Mouse (Mus musculus): ENCODE results near the gene Nat8l. TPM values are rescaled to one million over a fixed set of nuclear protein-coding genes. Genes with fewer than 3 reads are reported as not detected.
"Not testable (repeated sequence)": the region's sequence is repeated elsewhere in the genome, so short reads cannot be mapped to it uniquely, and the experiment has no call there.

Nat8l gene
- 2.8 and 3.6 TPM in 2 replicates for polyA plus RNA-seq (2012; rRNA removed)

DNA sequence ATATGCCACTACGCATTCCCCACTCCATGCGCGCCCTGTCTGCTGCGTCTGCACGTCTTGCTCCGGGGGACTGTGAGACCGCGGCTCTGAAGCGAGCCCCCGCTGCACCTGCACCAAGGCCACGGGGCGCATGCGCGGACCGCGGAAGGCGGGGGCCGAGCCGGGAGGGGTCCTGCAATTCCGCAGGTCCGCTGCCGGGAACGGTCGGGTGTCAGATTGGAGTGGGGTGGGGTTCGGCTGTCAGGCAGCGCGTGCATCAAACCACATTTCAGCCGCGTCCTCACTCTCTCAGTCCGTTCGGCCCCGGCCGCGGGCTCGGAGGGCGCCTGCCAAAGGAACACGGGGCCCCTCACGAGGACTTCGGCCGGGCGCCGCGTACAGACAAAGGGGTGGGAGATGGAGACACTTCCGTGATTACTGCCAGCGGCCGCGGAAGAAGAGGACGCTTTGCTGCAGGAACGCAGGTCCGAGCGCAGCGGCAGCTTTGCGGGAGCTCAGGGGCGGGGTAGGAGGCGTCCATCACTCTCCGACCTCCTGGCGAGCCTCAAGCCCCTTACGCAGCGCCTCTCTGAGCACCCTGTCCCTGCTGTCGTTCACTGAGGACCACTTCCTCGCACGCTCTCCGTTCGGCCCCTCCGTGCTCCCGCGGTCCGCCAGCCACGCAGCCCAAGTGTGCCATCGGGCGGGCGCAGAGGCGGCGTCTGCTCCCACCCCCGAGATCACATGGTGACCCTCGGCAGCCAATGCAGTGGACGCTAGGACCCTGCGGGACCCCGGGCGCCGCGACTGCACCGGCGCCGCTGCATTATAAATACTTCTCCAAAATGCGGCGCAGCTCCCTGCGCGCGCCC, at the start of gene Nat8l:
Nat8l (plus strand) TSS at position 142 of the 851 bp plus-strand sequence.
- no peak for TF ChIP-seq CTCF (IDR thresholded peaks at IDR 0.05; ENCODE audit: extremely low read depth, insufficient read depth, insufficient read length, insufficient replicate concordance)
- TF ChIP-seq POLR2A (IDR thresholded peaks at IDR 0.05; ENCODE audit: low read depth, low read length), result no peak
- H3K27me3 ChIP-seq (ENCODE audit: control insufficient read depth, insufficient read depth, low read length), result peaks cover 19% of the 10 kb centered on the region
- H3K36me3 ChIP-seq (ENCODE audit: control insufficient read depth, insufficient read depth, low read length), result no peaks in the 10 kb centered on the region
- DNase-seq (ENCODE audit: low read depth in 1 of 2, low spot score in 2 of 2), result peak in 1 of 2 experiments; percentile 17
- peaks cover 12% of the 10 kb centered on the region; the same call in 1 of the 2 replicates for H3K4me1 ChIP-seq (ENCODE audit: control insufficient read depth, insufficient read depth, insufficient read length)
- WGBS, result 1% methylated on average over 89 of the region's 90 CpGs
- peak within 1 kb of the TSS; percentile 62 for H3K4me3 ChIP-seq (ENCODE audit: extremely low read depth, insufficient read depth, insufficient read length)
- no peak within 1 kb of the TSS for H3K27ac ChIP-seq (ENCODE audit: insufficient read depth, low read length)

DNA sequence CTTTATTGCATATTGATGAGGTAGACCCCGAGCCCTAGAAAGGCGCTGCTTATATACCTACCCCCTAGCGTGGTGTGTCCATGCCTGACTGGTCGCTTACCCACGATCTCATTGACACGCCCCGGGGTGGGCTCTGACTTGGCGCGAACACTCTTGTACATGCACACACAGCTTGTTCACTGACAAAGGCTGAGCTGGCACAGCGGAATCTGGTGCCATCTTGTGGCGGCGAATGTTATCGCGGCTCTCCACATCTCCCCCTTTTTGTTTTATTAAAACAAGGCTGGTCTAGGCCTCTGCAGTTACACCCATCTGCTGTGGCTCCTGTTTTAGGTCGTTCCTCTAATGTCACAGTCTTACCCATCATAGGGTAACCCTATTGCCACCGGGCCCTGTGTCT, 48.7 kb upstream of the Nat8l start:
- 84% methylated on average over 16 of the region's 16 CpGs for WGBS
- not testable (repeated sequence) for H3K27ac ChIP-seq (ENCODE audit: insufficient read depth, low read length); H3K4me3 ChIP-seq (ENCODE audit: extremely low read depth, insufficient read depth, insufficient read length); H3K4me1 ChIP-seq (ENCODE audit: control insufficient read depth, insufficient read depth, insufficient read length); H3K36me3 ChIP-seq (ENCODE audit: control insufficient read depth, insufficient read depth, low read length); DNase-seq (ENCODE audit: low read depth in 1 of 2, low spot score in 2 of 2); H3K27me3 ChIP-seq (ENCODE audit: control insufficient read depth, insufficient read depth, low read length)

DNA sequence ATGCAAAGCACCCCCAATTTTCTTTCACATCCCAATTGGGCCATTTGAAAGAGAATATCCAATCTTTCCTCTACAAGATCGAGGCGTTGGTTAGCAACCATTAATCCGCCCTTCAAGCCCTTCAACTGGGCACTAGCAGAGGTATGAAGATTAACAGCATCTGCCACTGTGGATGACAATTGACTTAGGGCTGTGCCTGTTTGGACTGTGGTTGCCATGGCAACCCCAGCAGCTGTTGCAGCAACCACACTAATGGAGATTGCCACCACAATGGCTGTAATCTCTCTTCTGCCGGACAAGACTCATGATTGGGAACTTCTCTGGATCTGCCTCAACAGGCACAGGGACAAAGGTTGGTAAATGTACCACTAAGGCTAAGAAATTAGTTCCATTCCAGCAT, 47.5 kb upstream of the Nat8l start:
- no peak overlapping the region for H3K27ac ChIP-seq (ENCODE audit: insufficient read depth, low read length)
- no peak for DNase-seq (ENCODE audit: low read depth in 1 of 2, low spot score in 2 of 2)
- TF ChIP-seq POLR2A (IDR thresholded peaks at IDR 0.05; ENCODE audit: low read depth, low read length) (no peak), CTCF (IDR thresholded peaks at IDR 0.05; ENCODE audit: extremely low read depth, insufficient read depth, insufficient read length, insufficient replicate concordance) (no peak)
- no peaks in the 10 kb centered on the region for H3K36me3 ChIP-seq (ENCODE audit: control insufficient read depth, insufficient read depth, low read length)
- no peaks in the 10 kb centered on the region for H3K27me3 ChIP-seq (ENCODE audit: control insufficient read depth, insufficient read depth, low read length)
- H3K4me1 ChIP-seq (ENCODE audit: control insufficient read depth, insufficient read depth, insufficient read length), result no peaks in the 10 kb centered on the region
- no peak overlapping the region for H3K4me3 ChIP-seq (ENCODE audit: extremely low read depth, insufficient read depth, insufficient read length)
- 94% methylated on average over 4 of the region's 4 CpGs for WGBS

DNA sequence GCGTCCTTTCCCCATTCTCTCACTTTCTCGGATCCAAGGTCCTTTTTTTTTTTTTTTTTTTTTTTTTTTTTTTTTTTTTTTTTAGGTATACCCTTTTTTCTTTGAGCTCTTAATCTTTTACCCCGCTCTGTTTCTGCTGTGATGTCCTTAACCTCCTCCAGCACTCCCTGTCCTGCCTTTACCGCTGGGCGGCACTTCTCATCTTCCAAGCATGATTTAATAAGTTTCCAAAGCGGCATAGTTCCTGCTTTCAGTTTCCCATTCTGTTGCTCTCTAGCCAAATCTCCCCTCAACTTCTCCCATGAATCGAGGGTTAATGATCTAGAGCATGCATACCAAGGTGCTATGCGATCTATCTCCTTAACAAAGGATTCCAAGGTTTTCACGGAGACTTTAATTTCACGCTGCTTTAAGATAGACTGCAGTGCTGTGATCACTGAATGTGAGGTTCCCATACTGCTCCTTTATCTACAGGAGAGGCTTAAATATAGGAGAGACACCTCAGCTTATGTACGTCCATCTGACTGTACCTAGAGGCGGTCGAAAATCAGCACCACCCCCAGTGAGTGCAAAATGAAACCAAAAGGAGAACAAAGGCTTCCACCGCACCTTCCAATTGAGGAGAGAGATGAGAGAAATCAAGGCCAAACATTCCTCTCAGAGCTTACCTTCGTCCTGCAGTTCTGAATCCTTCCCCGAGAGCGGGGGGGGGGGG, 42.2 kb upstream of the Nat8l start:
- TF ChIP-seq POLR2A (IDR thresholded peaks at IDR 0.05; ENCODE audit: low read depth, low read length) (no peak), CTCF (IDR thresholded peaks at IDR 0.05; ENCODE audit: extremely low read depth, insufficient read depth, insufficient read length, insufficient replicate concordance) (no peak)
- Histone ChIP-seq H3K27ac (ENCODE audit: insufficient read depth, low read length) (no peak overlapping the region), H3K36me3 (ENCODE audit: control insufficient read depth, insufficient read depth, low read length) (no peaks in the 10 kb centered on the region), H3K4me3 (ENCODE audit: extremely low read depth, insufficient read depth, insufficient read length) (no peak overlapping the region), H3K27me3 (ENCODE audit: control insufficient read depth, insufficient read depth, low read length) (no peaks in the 10 kb centered on the region), H3K4me1 (ENCODE audit: control insufficient read depth, insufficient read depth, insufficient read length) (no peaks in the 10 kb centered on the region)
- DNase-seq (ENCODE audit: low read depth in 1 of 2, low spot score in 2 of 2), result no peak
- 94% methylated on average over 17 of the region's 17 CpGs for WGBS

DNA sequence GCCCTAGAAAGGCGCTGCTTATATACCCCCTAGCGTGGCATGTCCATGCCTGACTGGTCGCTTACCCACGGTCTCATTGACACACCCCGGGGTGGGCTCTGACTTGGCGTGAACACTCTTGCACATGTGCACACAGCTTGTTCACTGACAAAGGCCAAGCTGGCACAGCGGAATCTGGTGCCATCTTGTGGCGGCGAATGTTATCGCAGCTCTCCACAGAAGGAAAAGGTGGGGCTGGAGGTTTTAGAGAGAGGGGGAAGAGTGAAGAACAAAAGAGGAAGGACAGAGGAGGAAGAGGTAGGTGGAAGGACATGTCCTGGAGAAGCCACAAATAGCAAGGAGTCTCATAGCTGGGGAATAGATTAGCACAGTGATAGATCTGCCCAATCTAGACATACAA, 41.4 kb upstream of the Nat8l start:
- WGBS, result 51% methylated on average over 10 of the region's 10 CpGs
- no peak overlapping the region for H3K4me3 ChIP-seq (ENCODE audit: extremely low read depth, insufficient read depth, insufficient read length)
- H3K4me1 ChIP-seq (ENCODE audit: control insufficient read depth, insufficient read depth, insufficient read length), result no peaks in the 10 kb centered on the region
- H3K27ac ChIP-seq (ENCODE audit: insufficient read depth, low read length), result no peak overlapping the region
- TF ChIP-seq CTCF (IDR thresholded peaks at IDR 0.05; ENCODE audit: extremely low read depth, insufficient read depth, insufficient read length, insufficient replicate concordance) (peak; percentile 87), POLR2A (IDR thresholded peaks at IDR 0.05; ENCODE audit: low read depth, low read length) (no peak)
- no peaks in the 10 kb centered on the region for H3K27me3 ChIP-seq (ENCODE audit: control insufficient read depth, insufficient read depth, low read length)
- no peaks in the 10 kb centered on the region for H3K36me3 ChIP-seq (ENCODE audit: control insufficient read depth, insufficient read depth, low read length)
- DNase-seq (ENCODE audit: low read depth in 1 of 2, low spot score in 2 of 2), result peak; percentile 34 to 68

DNA sequence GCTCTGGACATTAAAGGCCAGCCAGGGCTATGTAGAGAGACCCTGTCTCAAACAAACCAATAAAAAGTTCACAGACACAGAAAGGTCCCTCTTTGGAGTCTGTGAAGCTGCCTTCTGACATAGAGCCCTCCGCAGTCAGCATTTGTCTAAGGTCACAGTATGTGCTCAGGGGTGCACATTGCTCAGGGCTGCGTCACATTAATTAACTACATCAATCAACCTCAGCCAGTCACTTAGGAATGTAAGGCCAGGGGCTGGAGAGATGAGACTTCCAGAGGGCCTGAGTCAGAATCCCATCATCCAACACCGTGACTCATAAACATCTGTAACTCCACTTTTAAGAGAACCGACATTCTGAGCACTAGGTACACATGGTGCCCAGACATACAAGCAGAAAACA, 39.9 kb upstream of the Nat8l start:
- Histone ChIP-seq H3K27ac (ENCODE audit: insufficient read depth, low read length) (no peak overlapping the region), H3K4me1 (ENCODE audit: control insufficient read depth, insufficient read depth, insufficient read length) (no peaks in the 10 kb centered on the region), H3K36me3 (ENCODE audit: control insufficient read depth, insufficient read depth, low read length) (no peaks in the 10 kb centered on the region), H3K27me3 (ENCODE audit: control insufficient read depth, insufficient read depth, low read length) (no peaks in the 10 kb centered on the region), H3K4me3 (ENCODE audit: extremely low read depth, insufficient read depth, insufficient read length) (no peak overlapping the region)
- TF ChIP-seq POLR2A (IDR thresholded peaks at IDR 0.05; ENCODE audit: low read depth, low read length), result no peak
- TF ChIP-seq CTCF (IDR thresholded peaks at IDR 0.05; ENCODE audit: extremely low read depth, insufficient read depth, insufficient read length, insufficient replicate concordance), result no peak
- WGBS, result 89% methylated on average over 4 of the region's 4 CpGs
- no peak for DNase-seq (ENCODE audit: low read depth in 1 of 2, low spot score in 2 of 2)

DNA sequence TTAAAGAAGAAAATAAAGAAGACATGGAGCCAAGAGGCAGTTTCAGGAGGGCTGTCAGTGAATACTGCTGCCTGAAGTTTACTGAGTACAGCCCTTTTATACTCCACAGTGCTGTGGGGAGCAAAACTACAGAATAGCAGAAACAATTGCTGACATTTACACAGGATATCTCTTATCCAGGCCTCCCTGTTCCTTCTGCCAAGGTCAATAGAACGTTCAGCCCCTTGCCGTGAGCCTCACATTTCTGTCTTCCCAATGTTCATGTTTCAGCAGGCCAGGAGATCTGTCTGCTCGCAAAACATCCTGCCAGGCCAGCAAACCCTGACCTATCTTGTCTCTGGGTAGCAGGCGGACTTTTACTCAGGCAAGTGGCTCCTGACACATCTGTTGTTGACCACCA, 36.4 kb upstream of the Nat8l start:
- H3K4me1 ChIP-seq (ENCODE audit: control insufficient read depth, insufficient read depth, insufficient read length), result peaks cover 4% of the 10 kb centered on the region; the same call in 1 of the 2 replicates
- H3K36me3 ChIP-seq (ENCODE audit: control insufficient read depth, insufficient read depth, low read length), result no peaks in the 10 kb centered on the region
- no peak overlapping the region for H3K27ac ChIP-seq (ENCODE audit: insufficient read depth, low read length)
- WGBS, result 77% methylated on average over 4 of the region's 4 CpGs
- DNase-seq (ENCODE audit: low read depth in 1 of 2, low spot score in 2 of 2), result no peak
- TF ChIP-seq CTCF (IDR thresholded peaks at IDR 0.05; ENCODE audit: extremely low read depth, insufficient read depth, insufficient read length, insufficient replicate concordance) (no peak), POLR2A (IDR thresholded peaks at IDR 0.05; ENCODE audit: low read depth, low read length) (no peak)
- no peak overlapping the region for H3K4me3 ChIP-seq (ENCODE audit: extremely low read depth, insufficient read depth, insufficient read length)
- H3K27me3 ChIP-seq (ENCODE audit: control insufficient read depth, insufficient read depth, low read length), result no peaks in the 10 kb centered on the region

Data from spleen, adult 2 months (tissue).